Mouse (Mus musculus) hindbrain, embryonic 14.5 days (tissue): Measurements from ENCODE around the gene Kctd7. TPM values are rescaled to one million over a fixed set of nuclear protein-coding genes. Genes with fewer than 3 reads are reported as not detected.

ENCODE experiments used
- ATAC-seq: fragments of 200-750 bp; cut with Nextera tagmentation; 2 replicates; pipeline ENCODE4 v1.8.0; 2017; ENCODE audit warnings: moderate number of reproducible peaks, mild to moderate bottlenecking, moderate TSS enrichment, moderate library complexity; ENCODE audit not compliant: low FRiP score
- DNase-seq: peaks from one replicate; pipeline ENCODE4 v3.0.0-alpha.2; 2015; ENCODE audit warnings: low spot score
- H3K27ac ChIP-seq: fragments of 300-500 bp; sonication (generic); 2 replicates; pipeline ENCODE4 v1.5.1; 2014; ENCODE audit warnings: mild to moderate bottlenecking, moderate library complexity
- H3K27me3 ChIP-seq: fragments of 300-500 bp; sonication (generic); 2 replicates; pipeline ENCODE4 v1.6.1; 2014; ENCODE audit warnings: mild to moderate bottlenecking, low read length, mixed read lengths; ENCODE audit not compliant: control insufficient read depth, insufficient read depth
- H3K36me3 ChIP-seq: fragments of 300-500 bp; sonication (generic); replicated peaks from 2 replicates; pipeline ENCODE4 v1.6.1; 2014; ENCODE audit not compliant: control insufficient read depth, insufficient read depth
- H3K4me1 ChIP-seq: fragments of 300-500 bp; sonication (generic); replicated peaks from 2 replicates; pipeline ENCODE4 v1.6.1; 2014; ENCODE audit warnings: antibody characterized with exemption, low read length, mixed read lengths; ENCODE audit not compliant: control insufficient read depth, insufficient read depth
- H3K4me2 ChIP-seq: fragments of 300-500 bp; sonication (generic); replicated peaks from 2 replicates; pipeline ENCODE4 v1.6.1; 2014; ENCODE audit warnings: mild to moderate bottlenecking, moderate library complexity
- H3K4me3 ChIP-seq: fragments of 300-500 bp; sonication (generic); replicated peaks from 2 replicates; pipeline ENCODE4 v1.5.1; 2014; ENCODE audit warnings: mild to moderate bottlenecking, low read length
- H3K9ac ChIP-seq: fragments of 300-500 bp; sonication (generic); 2 replicates; pipeline ENCODE4 v1.6.1; 2014
- H3K9me3 ChIP-seq: fragments of 300-500 bp; sonication (generic); 2 replicates; pipeline ENCODE4 v1.6.1; 2016; ENCODE audit warnings: low read length; ENCODE audit not compliant: control insufficient read depth
- WGBS: fragments of 180-500 bp; shearing (Covaris S2); extraction: QIAGEN DNeasy Blood & Tissue Kit; methylation state at CpG from one replicate; pipeline ENCODE4 v1.1.7; 2014; 5-methylcytosine and 5-hydroxymethylcytosine counted together
- polyA plus RNA-seq: library from polyadenylated mRNA; unstranded; fragments of >200 nt; fragmentation: Nextera tagmentation; extraction: Ambion mirVana; gene quantifications from 2 replicates; pipeline ENCODE4 v1.2.1, GENCODE M21; 2014

Kctd7 gene
- polyA plus RNA-seq, 1 experiment from 2014 or later, result 15.3 TPM

DNA sequence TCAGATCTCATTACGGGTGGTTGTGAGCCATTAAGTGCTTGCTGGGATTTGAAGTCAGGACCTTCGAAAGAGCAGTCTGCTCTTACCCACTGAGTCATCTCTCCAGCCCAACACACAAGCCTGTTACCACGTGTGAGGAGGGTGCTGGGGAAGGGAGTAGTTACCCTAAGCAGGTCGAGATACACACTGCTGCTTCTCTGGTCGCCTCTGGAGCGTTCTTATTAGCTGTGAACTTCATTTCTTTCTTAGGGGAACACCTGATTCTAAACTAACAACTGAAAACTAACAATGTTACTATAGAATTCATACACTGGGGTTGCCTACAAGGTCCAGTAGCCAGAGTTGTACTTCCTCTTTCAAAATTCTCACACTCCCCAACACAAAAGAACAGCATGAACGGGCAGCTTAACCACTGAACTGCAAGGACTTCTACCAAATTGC is 15.1 kb downstream of the Kctd7 start:
- Histone ChIP-seq H3K4me1 (no peaks in the 10 kb centered on the region), H3K4me2 (no peak overlapping the region), H3K4me3 (no peak overlapping the region), H3K9ac (no peak overlapping the region), H3K36me3 (peaks cover 7% of the 10 kb centered on the region; the same call in 1 of the 2 replicates), H3K9me3 (no peaks in the 10 kb centered on the region), H3K27me3 (no peaks in the 10 kb centered on the region), H3K27ac (no peak overlapping the region)
- DNase-seq (no peak), ATAC-seq (no peak)
- 72% methylated on average over 7 of the region's 7 CpGs for WGBS

GRCm38 (mm10) chr5:130163670-130164069 is 19.0 kb downstream of the Kctd7 start:
- H3K27me3 ChIP-seq, result no peaks in the 10 kb centered on the region
- WGBS, result 4% methylated on average over 7 of the region's 7 CpGs
- H3K4me1 ChIP-seq, result no peaks in the 10 kb centered on the region
- ATAC-seq (no peak), DNase-seq (peak; percentile 50)
- H3K27ac ChIP-seq, result no peak overlapping the region
- no peak overlapping the region for H3K4me2 ChIP-seq
- no peak overlapping the region for H3K9ac ChIP-seq
- no peak overlapping the region for H3K4me3 ChIP-seq
- no peaks in the 10 kb centered on the region for H3K36me3 ChIP-seq
- no peaks in the 10 kb centered on the region for H3K9me3 ChIP-seq

DNA sequence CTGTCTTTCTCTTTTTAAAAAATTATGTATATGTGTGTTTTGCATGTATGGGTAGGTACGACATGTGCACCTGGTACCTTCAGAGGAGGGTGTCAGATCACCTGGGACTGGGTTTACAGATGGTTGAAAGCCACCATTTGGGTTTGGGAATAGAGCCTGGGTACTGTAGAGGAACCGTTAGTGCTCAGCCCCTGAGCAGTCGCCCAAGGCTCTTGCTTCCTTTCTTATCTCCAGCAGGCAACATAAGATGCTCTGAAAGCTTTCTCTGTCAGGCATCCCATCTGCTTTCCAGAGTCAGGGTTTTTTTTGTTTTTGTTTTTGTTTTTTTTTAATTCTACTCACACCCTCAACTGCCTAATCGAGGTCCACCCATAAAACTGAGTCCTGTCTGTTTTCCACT is 20.6 kb downstream of the Kctd7 start:
- 79% methylated on average over 4 of the region's 4 CpGs for WGBS
- no peak overlapping the region for H3K4me2 ChIP-seq
- no peaks in the 10 kb centered on the region for H3K4me1 ChIP-seq
- DNase-seq (no peak), ATAC-seq (no peak)
- no peaks in the 10 kb centered on the region for H3K36me3 ChIP-seq
- H3K27me3 ChIP-seq, result no peaks in the 10 kb centered on the region
- no peak overlapping the region for H3K27ac ChIP-seq
- H3K4me3 ChIP-seq, result no peak overlapping the region
- no peaks in the 10 kb centered on the region for H3K9me3 ChIP-seq
- no peak overlapping the region for H3K9ac ChIP-seq

DNA sequence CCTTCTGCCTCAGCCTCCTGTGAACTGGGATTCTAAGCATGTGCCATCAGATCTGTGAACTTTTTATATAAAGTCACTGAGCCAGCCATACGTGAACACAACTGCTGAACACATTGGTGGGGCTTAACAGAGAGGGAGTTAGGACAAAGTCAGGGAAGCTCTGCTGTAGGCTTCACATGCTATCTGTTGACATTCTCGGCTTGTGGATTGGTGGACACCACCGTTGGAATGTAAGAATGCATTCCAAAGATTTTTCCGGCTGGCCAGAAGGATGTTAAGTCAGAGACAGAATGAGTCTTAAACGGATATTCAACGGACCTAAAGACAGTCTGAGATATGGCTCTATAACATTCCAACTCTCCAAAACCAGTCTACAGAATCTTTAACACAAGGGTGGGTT is 24.4 kb downstream of the Kctd7 start:
- Histone ChIP-seq H3K9me3 (no peaks in the 10 kb centered on the region), H3K4me1 (peaks cover 22% of the 10 kb centered on the region), H3K27me3 (no peaks in the 10 kb centered on the region), H3K36me3 (no peaks in the 10 kb centered on the region), H3K9ac (no peak overlapping the region), H3K27ac (no peak overlapping the region), H3K4me2 (no peak overlapping the region), H3K4me3 (no peak overlapping the region)
- DNase-seq (no peak), ATAC-seq (no peak)
- 77% methylated on average over 6 of the region's 6 CpGs for WGBS

DNA sequence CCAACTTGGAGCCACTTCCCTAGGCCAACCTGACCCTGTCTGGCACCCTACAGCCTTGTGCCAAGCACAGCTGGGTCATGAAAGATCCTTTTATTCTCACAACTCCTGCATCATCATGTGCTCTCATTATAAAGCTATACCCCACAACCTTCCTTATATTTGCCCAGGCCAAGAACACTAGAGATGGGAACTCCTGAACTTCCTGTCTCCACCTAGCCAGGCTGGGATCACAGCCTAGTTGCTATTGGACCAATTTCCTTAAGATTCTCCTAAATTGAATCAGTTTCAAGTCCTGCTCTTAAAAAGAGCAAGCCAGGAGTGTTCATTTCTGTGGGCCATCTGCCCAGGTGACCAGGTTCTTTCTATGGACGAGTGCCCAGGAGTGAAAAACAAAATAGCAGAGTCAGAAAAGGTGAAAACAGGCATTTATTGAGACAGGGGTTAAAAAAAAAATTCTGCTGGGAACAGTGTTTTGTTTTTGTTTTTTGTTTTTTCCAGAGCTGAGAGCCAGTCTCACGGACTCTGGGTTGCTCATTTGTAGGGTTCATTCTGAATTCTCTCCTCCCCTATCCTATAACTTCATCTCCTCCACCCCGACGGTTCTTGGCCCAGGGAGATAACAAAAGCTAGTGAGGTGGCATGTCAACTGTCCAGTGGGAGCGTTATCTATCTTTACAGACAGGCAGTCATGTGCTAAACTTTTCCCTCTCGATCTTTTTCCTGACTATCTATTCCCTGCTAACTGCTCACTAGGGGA is 26.2 kb downstream of the Kctd7 start:
- peak overlapping the region; percentile 76 for H3K27ac ChIP-seq
- DNase-seq, result no peak
- 0 out of 2 replicates have a peak, but pooled peaks have one; percentile 6 for ATAC-seq
- H3K36me3 ChIP-seq, result no peaks in the 10 kb centered on the region
- 18% methylated on average over 6 of the region's 6 CpGs for WGBS
- peak overlapping the region; percentile 92 for H3K4me2 ChIP-seq
- H3K4me1 ChIP-seq, result peaks cover 22% of the 10 kb centered on the region
- peak overlapping the region; percentile 91 for H3K4me3 ChIP-seq
- H3K9me3 ChIP-seq, result no peaks in the 10 kb centered on the region
- H3K27me3 ChIP-seq, result no peaks in the 10 kb centered on the region
- H3K9ac ChIP-seq, result peak overlapping the region; percentile 93

- Histone ChIP-seq H3K9ac (peak within 1 kb of the TSS; percentile 93), H3K4me1 (peaks cover 22% of the 10 kb centered on the region), H3K4me2 (peak within 1 kb of the TSS; percentile 92), H3K9me3 (no peaks in the 10 kb centered on the region), H3K36me3 (no peaks in the 10 kb centered on the region), H3K27ac (peak within 1 kb of the TSS; percentile 76), H3K27me3 (no peaks in the 10 kb centered on the region), H3K4me3 (peak within 1 kb of the TSS; percentile 91)
- under 1% methylated on average over 29 of the region's 62 CpGs for WGBS
- ATAC-seq (peak; percentile 97), DNase-seq (peak; percentile 90)
These were observed 26.8 kb downstream of the Kctd7 start, which contains the start of gene Rabgef1 for GRCm38 (mm10) chr5:130171423-130171954. Gene Rabgef1 (plus strand): TSS chr5:130171798.

GRCm38 (mm10) chr5:130171956-130172601 is 27.4 kb downstream of the Kctd7 start:
- DNase-seq (peak; percentile 26), ATAC-seq (peak; percentile 17; the same call in 1 of the 2 replicates)
- 1% methylated on average over 38 of the region's 46 CpGs for WGBS
- H3K9ac ChIP-seq, result peak overlapping the region; percentile 93
- H3K27me3 ChIP-seq, result no peaks in the 10 kb centered on the region
- peak overlapping the region; percentile 88 for H3K4me2 ChIP-seq
- peak overlapping the region; percentile 76 for H3K27ac ChIP-seq
- H3K4me1 ChIP-seq, result peaks cover 22% of the 10 kb centered on the region
- peak overlapping the region; percentile 91 for H3K4me3 ChIP-seq
- H3K9me3 ChIP-seq, result no peaks in the 10 kb centered on the region
- no peaks in the 10 kb centered on the region for H3K36me3 ChIP-seq

GRCm38 (mm10) chr5:130173012-130173411 is 28.4 kb downstream of the Kctd7 start:
- Histone ChIP-seq H3K4me2 (peak overlapping the region; percentile 88), H3K36me3 (no peaks in the 10 kb centered on the region), H3K4me1 (peaks cover 22% of the 10 kb centered on the region), H3K27me3 (no peaks in the 10 kb centered on the region), H3K9ac (peak overlapping the region; percentile 93; the same call in 1 of the 2 replicates), H3K9me3 (no peaks in the 10 kb centered on the region), H3K4me3 (peak overlapping the region; percentile 91; the same call in 1 of the 2 replicates), H3K27ac (no peak overlapping the region)
- WGBS, result 97% methylated on average over 4 of the region's 4 CpGs
- DNase-seq, result no peak
- ATAC-seq, result no peak

GRCm38 (mm10) chr5:130177871-130178270 is 33.2 kb downstream of the Kctd7 start:
- Histone ChIP-seq H3K27ac (no peak overlapping the region), H3K9me3 (no peaks in the 10 kb centered on the region), H3K4me3 (no peak overlapping the region), H3K4me2 (no peak overlapping the region), H3K36me3 (no peaks in the 10 kb centered on the region), H3K27me3 (no peaks in the 10 kb centered on the region), H3K4me1 (peaks cover 9% of the 10 kb centered on the region), H3K9ac (no peak overlapping the region)
- 78% methylated on average over 4 of the region's 4 CpGs for WGBS
- no peak for ATAC-seq
- no peak for DNase-seq
